Mouse (Mus musculus): ENCODE data around the gene Dock9.
A peak's percentile ranks its signal among the peaks of the same experiment; 100 is the strongest.

Dock9 gene

DNA sequence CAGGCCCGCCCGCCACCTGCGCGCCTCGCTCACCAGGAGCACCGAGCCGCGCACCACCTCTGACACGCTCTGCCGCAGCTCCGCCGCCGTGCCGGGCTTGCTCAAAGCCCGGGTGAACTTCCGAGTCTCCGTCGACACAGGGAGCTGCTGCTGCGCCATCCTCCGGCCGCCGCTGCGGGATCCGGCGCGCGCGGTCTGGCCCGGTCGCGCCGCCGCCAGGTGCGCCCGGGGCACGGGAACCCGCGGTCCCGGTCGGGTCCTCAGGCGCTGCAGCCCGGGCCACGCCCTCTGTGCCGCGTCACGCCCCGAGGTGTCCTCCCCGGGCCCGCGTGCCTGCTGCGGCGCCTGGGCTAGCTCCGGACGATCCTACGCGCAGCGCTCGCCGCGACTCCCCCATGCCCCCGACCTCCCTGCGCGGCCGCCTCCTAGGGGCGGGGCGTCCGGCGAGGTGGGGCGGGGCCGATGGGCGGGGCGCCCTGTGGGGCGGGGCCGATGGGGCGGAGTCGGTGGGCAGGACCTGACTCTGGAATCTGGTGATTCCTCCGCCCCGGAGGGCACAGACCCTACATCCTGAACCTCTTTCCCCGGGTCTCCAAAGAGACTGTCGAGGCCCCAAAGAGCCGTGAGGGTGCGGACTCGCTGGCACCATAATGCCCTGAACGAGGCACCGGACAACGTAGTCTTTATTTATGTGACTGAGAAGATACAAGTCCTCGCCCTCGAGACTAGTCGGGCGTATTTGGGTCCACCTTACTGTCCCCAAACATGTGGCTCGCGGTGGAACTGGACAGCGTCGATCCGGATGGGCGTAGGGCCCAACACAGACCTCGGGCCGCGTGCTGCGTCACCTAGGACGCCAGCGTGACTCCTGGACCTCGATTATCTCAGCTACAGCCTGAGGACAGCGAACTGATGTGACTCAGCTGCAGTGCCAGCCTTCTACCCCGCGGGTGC lies at the start of gene Dock9:
Gene Dock9 (minus strand): TSS at position 381 of the 954 bp plus-strand sequence.
- DNase-seq (ENCODE audit: low spot score in 2 of 2): peak; percentile 85 to 91

DNA sequence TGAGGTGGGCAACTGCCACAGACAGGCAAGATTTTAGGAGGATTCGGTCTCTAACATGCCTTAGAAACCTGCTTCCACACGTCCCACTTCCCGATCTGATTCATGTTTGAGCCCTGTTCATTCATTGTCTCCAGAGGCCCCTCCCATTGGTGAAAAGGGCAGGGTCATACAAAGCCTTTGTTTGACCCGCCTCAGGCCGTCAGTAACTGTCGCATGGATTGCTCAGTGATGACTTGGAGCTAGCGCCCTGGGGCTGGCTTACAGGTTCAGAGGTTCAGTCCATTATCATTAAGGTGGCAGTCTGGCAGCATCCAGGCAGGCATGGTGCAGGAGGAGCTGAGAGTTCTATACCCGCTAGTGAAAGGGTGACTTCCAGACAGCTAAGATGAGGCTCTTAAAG lies 46.8 kb upstream of the Dock9 start:
- DNase-seq (ENCODE audit: low spot score in 2 of 2): no peak

DNA sequence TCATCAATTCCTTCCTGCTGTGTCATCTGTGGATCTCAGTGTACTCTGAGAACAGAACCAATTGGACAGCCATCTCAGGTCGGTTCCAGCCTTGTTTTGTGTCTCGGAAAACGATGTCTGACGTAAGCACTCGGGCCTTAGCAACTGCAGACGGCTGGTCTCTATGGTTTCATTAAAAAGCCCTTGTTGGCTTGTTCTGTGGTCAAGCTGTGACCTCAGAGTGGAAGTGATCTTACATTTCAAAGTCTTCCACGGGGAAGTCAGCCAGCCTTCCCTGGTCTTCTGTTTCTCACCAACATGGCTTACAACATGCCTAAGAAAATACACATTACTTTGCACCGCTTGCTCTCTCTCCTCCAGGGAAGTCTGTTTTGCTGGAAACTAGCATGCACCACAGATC lies 42.6 kb upstream of the Dock9 start:
- no peak for DNase-seq (ENCODE audit: low spot score in 2 of 2)

DNA sequence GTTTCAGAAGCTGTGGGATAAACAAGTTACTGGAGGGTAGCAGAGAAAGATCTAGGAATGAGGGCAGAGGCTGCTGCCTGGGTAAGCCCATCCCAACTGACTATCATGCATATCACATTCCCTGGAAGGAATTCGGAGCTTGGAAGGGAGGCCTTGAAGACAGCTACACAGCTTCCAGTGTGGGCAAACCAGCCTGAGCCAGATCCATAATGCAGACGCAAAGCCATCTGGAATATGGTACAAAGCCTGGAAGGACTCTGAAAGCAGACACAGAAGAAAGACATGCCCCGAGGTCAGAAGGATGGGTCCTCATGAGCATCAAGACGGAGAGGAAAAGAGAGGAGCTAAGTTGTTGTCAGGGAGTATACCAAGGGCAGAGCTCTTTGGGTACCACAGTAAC lies 40.5 kb upstream of the Dock9 start:
- no peak for DNase-seq (ENCODE audit: low spot score in 2 of 2)

GRCm38 (mm10) chr14:121833001-121833520 lies 35.4 kb upstream of the Dock9 start:
- no peak for DNase-seq (ENCODE audit: low spot score in 2 of 2)

DNA sequence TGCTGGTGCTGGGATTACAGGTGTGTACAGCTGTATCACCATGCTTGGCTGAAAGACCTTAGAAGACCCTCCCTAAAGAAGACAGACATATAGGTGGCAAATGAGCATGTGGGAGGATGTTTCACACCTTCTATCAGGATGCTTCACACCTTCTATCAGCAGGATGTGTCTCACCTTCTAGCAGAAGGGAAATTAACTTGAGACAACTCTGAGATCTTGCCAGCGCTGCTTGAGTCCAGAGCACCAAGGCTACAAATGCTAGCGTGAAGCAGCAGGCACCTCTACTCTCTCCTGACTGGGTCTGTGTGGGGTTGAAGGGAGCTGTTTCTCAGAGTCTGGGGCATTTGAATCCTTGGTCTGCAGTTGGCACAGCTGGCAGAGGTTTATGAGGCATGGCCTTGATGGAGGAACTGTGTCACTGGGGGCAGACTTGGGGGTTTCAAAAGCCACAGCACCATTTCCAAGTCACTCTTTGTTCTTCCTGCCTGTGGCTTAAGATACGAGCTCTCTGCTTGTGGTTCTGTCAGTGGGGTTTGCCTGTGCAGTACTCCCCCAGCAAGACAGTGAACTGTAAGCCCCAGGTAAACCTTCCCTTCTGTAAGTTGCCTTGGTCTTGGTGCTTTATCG lies 32.3 kb upstream of the Dock9 start:
- no peak for DNase-seq (ENCODE audit: low spot score in 2 of 2)

- no peak for DNase-seq (ENCODE audit: low spot score in 2 of 2)
Observed at GRCm38 (mm10) chr14:121827091-121827490, 29.5 kb upstream of the Dock9 start.

GRCm38 (mm10) chr14:121825521-121826445 lies 28.1 kb upstream of the Dock9 start:
- no peak for DNase-seq (ENCODE audit: low spot score in 2 of 2)

GRCm38 (mm10) chr14:121824322-121825103 lies 26.9 kb upstream of the Dock9 start:
- peak; percentile 67 to 69 for DNase-seq (ENCODE audit: low spot score in 2 of 2)

- no peak for DNase-seq (ENCODE audit: low spot score in 2 of 2)
Observed at GRCm38 (mm10) chr14:121822997-121823396, 25.4 kb upstream of the Dock9 start.

- no peak for DNase-seq (ENCODE audit: low spot score in 2 of 2)
Observed at GRCm38 (mm10) chr14:121822506-121822905, 24.9 kb upstream of the Dock9 start.

GRCm38 (mm10) chr14:121806791-121807190 lies 9.2 kb upstream of the Dock9 start:
- DNase-seq (ENCODE audit: low spot score in 2 of 2): no peak

DNA sequence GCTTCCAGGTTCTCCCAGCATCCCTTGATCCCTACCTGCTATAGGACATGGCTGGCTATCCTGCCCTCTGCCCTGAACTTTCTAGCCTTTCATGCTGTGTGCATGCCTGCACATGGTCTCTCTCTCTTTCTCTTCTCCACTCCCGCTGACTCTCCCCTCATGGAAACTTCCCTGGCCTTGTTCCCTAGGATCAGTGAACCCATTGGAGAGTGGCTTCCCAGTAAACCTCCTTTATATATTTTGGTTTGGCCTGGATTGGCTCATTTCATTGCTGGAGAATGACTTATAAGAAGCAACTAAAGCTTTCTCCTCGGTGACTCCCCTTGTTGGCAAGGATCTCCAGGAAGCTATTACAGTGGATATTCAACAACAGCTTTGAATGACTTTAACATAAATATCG lies 8.7 kb upstream of the Dock9 start:
- no peak for DNase-seq (ENCODE audit: low spot score in 2 of 2)

DNA sequence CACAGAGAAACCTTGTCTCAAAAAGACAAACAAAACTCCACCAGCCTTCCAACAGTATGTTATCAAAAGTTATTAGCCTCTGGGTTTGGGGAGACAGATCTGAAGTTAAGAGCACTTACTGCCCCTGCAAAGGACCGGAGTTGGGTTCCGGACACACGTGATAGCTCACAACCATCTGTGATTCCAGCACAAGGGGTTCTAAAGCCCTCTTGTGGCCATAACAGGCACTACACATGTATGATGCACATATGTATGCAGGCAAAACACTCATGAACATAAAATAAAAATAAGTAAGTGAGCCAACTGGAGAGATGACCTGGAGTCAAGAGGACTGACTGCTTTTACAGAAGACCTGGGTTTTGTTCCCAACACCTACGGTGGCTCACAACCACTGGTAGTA lies 6.8 kb upstream of the Dock9 start:
- no peak for DNase-seq (ENCODE audit: low spot score in 2 of 2)

DNA sequence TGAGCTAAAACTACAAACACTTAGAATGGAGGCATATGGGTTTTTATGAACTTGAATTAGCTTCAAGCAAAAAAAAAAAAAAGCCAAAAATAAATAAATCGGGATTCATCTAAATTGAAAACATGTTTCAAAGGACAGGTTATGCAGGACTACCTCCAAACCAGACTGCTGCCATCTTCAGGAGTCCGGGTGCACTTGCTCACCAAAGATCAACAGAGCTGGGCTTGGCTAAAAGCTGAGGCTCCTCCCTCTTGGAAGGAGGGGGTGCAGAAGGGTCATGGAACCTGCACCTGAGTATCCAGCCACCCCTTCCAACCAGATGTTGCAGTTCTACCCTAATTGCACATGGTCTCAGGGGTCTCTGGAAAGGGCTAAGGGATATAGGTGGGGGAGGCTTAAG lies 3.3 kb upstream of the Dock9 start:
- DNase-seq (ENCODE audit: low spot score in 2 of 2): no peak

DNA sequence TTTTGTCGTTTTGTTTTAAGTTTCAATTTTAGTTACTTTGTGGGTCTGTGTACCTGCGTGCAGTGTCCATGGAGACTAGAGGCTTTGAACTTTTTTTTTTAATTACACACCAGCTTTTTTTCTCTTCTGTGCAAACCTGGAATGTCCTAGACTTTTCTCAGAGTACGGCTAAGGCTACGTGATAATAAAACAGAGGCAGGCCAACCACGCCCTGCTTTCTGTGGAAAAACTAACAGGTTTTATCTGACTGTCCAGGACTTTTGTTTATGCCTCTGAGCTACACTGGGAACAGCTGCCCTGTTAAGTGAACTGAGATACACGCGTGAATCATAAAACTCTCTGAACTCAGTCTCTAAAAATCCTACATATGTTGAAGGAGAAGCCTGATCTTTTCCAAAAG lies 1.5 kb upstream of the Dock9 start:
- no peak for DNase-seq (ENCODE audit: low spot score in 2 of 2)

GRCm38 (mm10) chr14:121798411-121798799 lies 768 bp upstream of the Dock9 start:
- peak; percentile 86 to 89 for DNase-seq (ENCODE audit: low spot score in 2 of 2)

DNA sequence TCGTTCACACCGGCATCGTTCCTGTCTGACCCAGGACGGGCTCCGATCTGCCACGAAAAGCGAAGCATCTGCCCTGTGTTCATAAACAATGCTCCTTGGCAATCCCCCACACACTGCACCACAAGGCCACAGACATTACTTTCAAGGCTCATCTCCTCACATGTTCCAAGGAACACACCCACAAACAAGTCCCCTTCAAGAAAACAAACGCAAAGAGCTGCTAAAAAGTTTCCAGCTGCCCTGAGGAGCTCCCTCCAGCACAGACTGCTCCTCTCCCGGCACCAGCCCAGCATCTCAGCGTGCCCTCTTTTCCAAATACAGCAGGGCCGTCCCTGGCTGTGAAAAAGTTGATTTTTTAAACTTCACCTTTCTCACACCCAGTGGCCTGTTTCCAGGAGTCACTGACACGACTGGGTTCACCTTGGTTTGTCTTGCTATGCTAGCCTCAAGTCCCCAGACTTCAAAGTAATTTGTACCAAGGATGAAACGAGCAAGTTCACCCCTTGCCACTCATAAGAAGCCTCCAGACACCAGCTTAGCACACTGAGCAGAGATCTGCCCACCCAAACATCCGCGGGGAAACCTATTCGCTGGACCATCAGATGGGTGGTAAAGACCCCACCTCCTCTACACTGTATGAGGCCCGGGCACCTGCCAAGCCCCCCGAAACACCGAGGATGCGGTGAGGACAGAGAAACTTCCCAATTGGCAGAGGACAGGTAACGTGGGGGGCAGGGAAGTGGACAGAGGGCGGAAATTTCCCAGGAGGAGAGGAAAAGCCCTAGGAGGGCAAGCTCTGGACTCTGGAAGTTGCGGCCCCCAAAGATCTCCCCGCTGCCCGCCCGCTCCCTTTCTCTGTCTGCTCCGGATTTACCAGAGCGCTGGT lies 823 bp downstream of the Dock9 start:
- no peak for DNase-seq (ENCODE audit: low spot score in 2 of 2)

DNA sequence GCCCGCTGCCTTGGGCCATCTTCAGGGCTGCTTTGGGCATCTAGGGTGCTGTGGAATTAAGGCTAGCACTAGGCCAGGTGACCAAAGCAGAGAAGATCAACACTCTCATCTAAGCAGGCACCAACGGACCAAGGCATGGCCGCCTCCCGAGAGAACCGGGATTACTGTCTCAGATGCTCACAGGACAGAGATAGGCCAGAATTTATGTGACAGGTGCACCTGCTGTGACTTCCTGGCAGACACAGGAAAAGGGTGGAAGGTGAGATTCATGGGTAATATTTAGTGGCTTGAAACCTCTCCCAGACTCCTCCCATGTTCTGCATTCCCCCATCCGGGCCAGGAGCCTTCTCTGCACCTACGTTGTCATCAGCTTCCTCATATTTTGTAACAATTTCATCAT lies 2.1 kb downstream of the Dock9 start:
- DNase-seq (ENCODE audit: low spot score in 2 of 2): no peak

GRCm38 (mm10) chr14:121793639-121794038 lies 4.0 kb downstream of the Dock9 start:
- DNase-seq (ENCODE audit: low spot score in 2 of 2): no peak

All from urinary bladder, postnatal 4 days (tissue).